8 mouse cellular contexts compared by ENCODE assay signal in genomic region chr3:96261623-96262022, GRCm38 (mm10). TPM values are rescaled to one million over a fixed set of nuclear protein-coding genes. Genes with fewer than 3 reads are reported as not detected.
A peak's percentile ranks its signal among the peaks of the same experiment; 100 is the strongest.
DNase-seq lines count a peak whose midpoint lies in the region; ATAC-seq and TF ChIP-seq lines count a peak whose summit lies in the region.

No protein-coding gene starts in this region.

- H3K4me1 ChIP-seq in heart, adult 2 months (ENCODE audit: control insufficient read depth, insufficient read depth, low read length), result peaks cover 8% of the 10 kb centered on the region
- H3K4me1 ChIP-seq in forebrain, embryonic 13.5 days, result peaks cover 26% of the 10 kb centered on the region
- peaks cover 36% of the 10 kb centered on the region for H3K4me1 ChIP-seq in liver, embryonic 16.5 days (ENCODE audit: control insufficient read depth, low read depth, low read length)

- TF ChIP-seq CTCF in heart, adult 2 months (IDR thresholded peaks at IDR 0.05), result peak; percentile 14; the same call in 1 of the 2 replicates

- H3K9me3 ChIP-seq in forebrain, embryonic 13.5 days (replicated peaks), result no peaks in the 10 kb centered on the region
- no peaks in the 10 kb centered on the region for H3K9me3 ChIP-seq in liver, embryonic 16.5 days (replicated peaks; ENCODE audit: control insufficient read depth, low read length)

- 54% methylated on average over 3 of the region's 3 CpGs for WGBS in heart, adult 2 months
- WGBS in forebrain, embryonic 13.5 days, result 62% methylated on average over 3 of the region's 3 CpGs
- WGBS in liver, embryonic 16.5 days (ENCODE audit: insufficient replicate concordance), result 53% methylated on average over 3 of the region's 3 CpGs

- H3K4me3 ChIP-seq in heart, adult 2 months, result peak overlapping the region; percentile 80
- peak overlapping the region; percentile 59 for H3K4me3 ChIP-seq in forebrain, embryonic 13.5 days
- peak overlapping the region; percentile 68 for H3K4me3 ChIP-seq in liver, embryonic 16.5 days (ENCODE audit: low read depth, low read length)

- DNase-seq in heart, adult 2 months, result no peak
- DNase-seq in heart, postnatal 14 days, result no peak
- DNase-seq in A20 (ENCODE audit: low read depth, low spot score), result peak; percentile 53
- no peak for DNase-seq in left cerebral cortex, adult 9 months (ENCODE audit: low spot score in 2 of 2)

- no peak for ATAC-seq in forebrain, embryonic 13.5 days
- no peak for ATAC-seq in liver, embryonic 16.5 days (ENCODE audit: low read depth)
- no peak for ATAC-seq in erythroid progenitor cell, adult 5-6 weeks (replicated peaks; ENCODE audit: low FRiP score, poor library complexity, severe bottlenecking)
- no peak for ATAC-seq in inflammation-experienced regulatory T-cells, adult 6 months

- TF ChIP-seq POLR2A in heart, adult 2 months (IDR thresholded peaks at IDR 0.05; ENCODE audit: insufficient read depth, low read depth, low read length), result no peak

- peak overlapping the region; percentile 82 for H3K9ac ChIP-seq in heart, adult 2 months (ENCODE audit: low read depth, low read length)
- H3K9ac ChIP-seq in forebrain, embryonic 13.5 days, result peak overlapping the region; percentile 86
- peak overlapping the region; percentile 84 for H3K9ac ChIP-seq in liver, embryonic 16.5 days (ENCODE audit: low read depth, low read length)

- peak overlapping the region; percentile 74 for H3K4me2 ChIP-seq in forebrain, embryonic 13.5 days
- H3K4me2 ChIP-seq in liver, embryonic 16.5 days (ENCODE audit: low read depth, low read length), result peak overlapping the region; percentile 70

- no peaks in the 10 kb centered on the region for H3K27me3 ChIP-seq in heart, adult 2 months (ENCODE audit: control insufficient read depth, insufficient read depth, low read length)
- H3K27me3 ChIP-seq in forebrain, embryonic 13.5 days, result no peaks in the 10 kb centered on the region
- H3K27me3 ChIP-seq in liver, embryonic 16.5 days (ENCODE audit: control insufficient read depth, insufficient read depth, low read depth, low read length), result no peaks in the 10 kb centered on the region

- H3K36me3 ChIP-seq in heart, adult 2 months (ENCODE audit: control insufficient read depth, insufficient read depth, low read length), result peaks cover 3% of the 10 kb centered on the region; the same call in 1 of the 2 replicates
- H3K36me3 ChIP-seq in forebrain, embryonic 13.5 days (ENCODE audit: poor library complexity, severe bottlenecking), result no peaks in the 10 kb centered on the region
- H3K36me3 ChIP-seq in liver, embryonic 16.5 days (ENCODE audit: control insufficient read depth, insufficient read depth), result no peaks in the 10 kb centered on the region

- H3K79me2 ChIP-seq in heart, adult 2 months (replicated peaks; ENCODE audit: control insufficient read depth, insufficient read depth, low read length), result no peaks in the 10 kb centered on the region

- TF ChIP-seq EP300 in heart, adult 2 months (IDR thresholded peaks at IDR 0.05; ENCODE audit: insufficient read depth, low read depth, low read length), result no peak

- peak overlapping the region; percentile 98 for H3K27ac ChIP-seq in heart, adult 2 months
- H3K27ac ChIP-seq in forebrain, embryonic 13.5 days, result peak overlapping the region; percentile 98
- peak overlapping the region; percentile 99 for H3K27ac ChIP-seq in liver, embryonic 16.5 days (ENCODE audit: low read length)

- intact Hi-C loops in heart, adult 2 months (cut with DNase I), result loop anchor here (2.0 kb wide), 1 partner anchor 19 kb away; no protein-coding TSS in a partner anchor
- intact Hi-C loops in heart, postnatal 14 days (cut with DNase I), result loop anchor here (2.0 kb wide), 1 partner anchor 15 kb away; the partner anchor contains the start of gene Hist2h3c1

RNA-seq across cellular contexts. Expression of gene Hist2h4, which starts 1.5 kb away (rescaled TPM):
- 10 to 100 TPM; 11.6 to 14.0 TPM for total RNA-seq in heart, adult 2 months (2021)
- polyA plus RNA-seq in heart, adult 2 months (2012; rRNA removed), result 1.1 and 1.4 TPM in 2 replicates
- total RNA-seq in heart, postnatal 14 days (2021), result 10 to 100 TPM; 26.0 to 42.3 TPM
- polyA plus RNA-seq in forebrain, embryonic 13.5 days (2015; fragmentation: Nextera tagmentation; extraction: Ambion mirVana), result 22.4 and 24.3 TPM in 2 replicates
- polyA plus RNA-seq in liver, embryonic 16.5 days (2015; fragmentation: Nextera tagmentation; extraction: Ambion mirVana), result 26.6 and 34.9 TPM in 2 replicates
- total RNA-seq in erythroid progenitor cell, adult 5-6 weeks (2015; ENCODE audit: low replicate concordance), result 928 and 1,194 TPM in 2 replicates
- total RNA-seq in erythroid progenitor cell, adult 5-6 weeks (2017; ENCODE audit: low replicate concordance), result 316 and 543 TPM in 2 replicates
- 1 to 10 TPM; 1.3 to 7.4 (median 5.9) TPM for polyA plus RNA-seq in inflammation-experienced regulatory T-cells, adult 6 months (2017; shearing (Covaris generic))

RNA-seq across cellular contexts. Expression of gene Hist2h3b, which starts 6.8 kb away (rescaled TPM):
- 10 to 100 TPM; 11.5 to 18.3 TPM for total RNA-seq in heart, adult 2 months (2021)
- polyA plus RNA-seq in heart, adult 2 months (2012; rRNA removed), result 0.94 and 5.2 TPM in 2 replicates
- total RNA-seq in heart, postnatal 14 days (2021), result 100 to 1,000 TPM; 125 to 254 TPM
- polyA plus RNA-seq in forebrain, embryonic 13.5 days (2015; fragmentation: Nextera tagmentation; extraction: Ambion mirVana), result 105 and 122 TPM in 2 replicates
- 78.4 and 87.8 TPM in 2 replicates for polyA plus RNA-seq in liver, embryonic 16.5 days (2015; fragmentation: Nextera tagmentation; extraction: Ambion mirVana)
- 2,922 and 3,470 TPM in 2 replicates for total RNA-seq in erythroid progenitor cell, adult 5-6 weeks (2015; ENCODE audit: low replicate concordance)
- 1,426 and 2,043 TPM in 2 replicates for total RNA-seq in erythroid progenitor cell, adult 5-6 weeks (2017; ENCODE audit: low replicate concordance)
- 10 to 100 TPM in 1 of 3 experiments, 1 to 10 TPM in 2; 4.8 to 44.5 (median 9.0) TPM for polyA plus RNA-seq in inflammation-experienced regulatory T-cells, adult 6 months (2017; shearing (Covaris generic))

RNA-seq across cellular contexts. Expression of gene Hist2h2bb, which starts 7.9 kb away (rescaled TPM):
- total RNA-seq in heart, adult 2 months (2021), result 10 to 100 TPM; 34.1 to 34.7 TPM
- 1.2 TPM in 1 of 2 replicates, not detected in the other for polyA plus RNA-seq in heart, adult 2 months (2012; rRNA removed)
- 100 to 1,000 TPM; 121 to 256 TPM for total RNA-seq in heart, postnatal 14 days (2021)
- polyA plus RNA-seq in forebrain, embryonic 13.5 days (2015; fragmentation: Nextera tagmentation; extraction: Ambion mirVana), result 16.0 and 19.8 TPM in 2 replicates
- 17.9 and 25.9 TPM in 2 replicates for polyA plus RNA-seq in liver, embryonic 16.5 days (2015; fragmentation: Nextera tagmentation; extraction: Ambion mirVana)
- total RNA-seq in erythroid progenitor cell, adult 5-6 weeks (2015; ENCODE audit: low replicate concordance), result 4,676 and 5,120 TPM in 2 replicates
- 18,393 and 25,698 TPM in 2 replicates for total RNA-seq in erythroid progenitor cell, adult 5-6 weeks (2017; ENCODE audit: low replicate concordance)
- polyA plus RNA-seq in inflammation-experienced regulatory T-cells, adult 6 months (2017; shearing (Covaris generic)), result 10 to 100 TPM in 2 of 3 experiments, 1 to 10 TPM in 1; 5.7 to 28.2 (median 20.9) TPM

RNA-seq across cellular contexts. Expression of gene Hist2h3c1, which starts 15.1 kb away (rescaled TPM):
- total RNA-seq in heart, adult 2 months (2021), result not detected
- polyA plus RNA-seq in heart, adult 2 months (2012; rRNA removed), result not detected in 2 replicates
- total RNA-seq in heart, postnatal 14 days (2021), result 1 to 10 TPM in 1 of 2 experiments, not detected in 1; 1.1 TPM
- polyA plus RNA-seq in forebrain, embryonic 13.5 days (2015; fragmentation: Nextera tagmentation; extraction: Ambion mirVana), result 0.34 and 0.93 TPM in 2 replicates
- polyA plus RNA-seq in liver, embryonic 16.5 days (2015; fragmentation: Nextera tagmentation; extraction: Ambion mirVana), result 4.3 and 4.9 TPM in 2 replicates
- 79.3 and 122 TPM in 2 replicates for total RNA-seq in erythroid progenitor cell, adult 5-6 weeks (2015; ENCODE audit: low replicate concordance)
- total RNA-seq in erythroid progenitor cell, adult 5-6 weeks (2017; ENCODE audit: low replicate concordance), result 53.9 and 62.7 TPM in 2 replicates
- polyA plus RNA-seq in inflammation-experienced regulatory T-cells, adult 6 months (2017; shearing (Covaris generic)), result not detected

RNA-seq across cellular contexts. Expression of gene Hist2h2aa1, which starts 16.3 kb away (rescaled TPM):
- total RNA-seq in heart, adult 2 months (2021), result 10 to 100 TPM in 1 of 2 experiments, 1 to 10 TPM in 1; 7.1 to 13.0 TPM
- polyA plus RNA-seq in heart, adult 2 months (2012; rRNA removed), result 60.4 and 124 TPM in 2 replicates
- 10 to 100 TPM; 13.0 to 17.3 TPM for total RNA-seq in heart, postnatal 14 days (2021)
- 46.4 and 48.0 TPM in 2 replicates for polyA plus RNA-seq in forebrain, embryonic 13.5 days (2015; fragmentation: Nextera tagmentation; extraction: Ambion mirVana)
- 34.7 and 39.6 TPM in 2 replicates for polyA plus RNA-seq in liver, embryonic 16.5 days (2015; fragmentation: Nextera tagmentation; extraction: Ambion mirVana)
- total RNA-seq in erythroid progenitor cell, adult 5-6 weeks (2015; ENCODE audit: low replicate concordance), result not detected in 2 replicates
- total RNA-seq in erythroid progenitor cell, adult 5-6 weeks (2017; ENCODE audit: low replicate concordance), result 13,356 and 26,437 TPM in 2 replicates
- polyA plus RNA-seq in inflammation-experienced regulatory T-cells, adult 6 months (2017; shearing (Covaris generic)), result 10 to 100 TPM in 2 of 3 experiments, 1 to 10 TPM in 1; 9.6 to 22.0 (median 11.1) TPM
